Mouse (Mus musculus) forebrain, embryonic 10.5 days (tissue): ENCODE data around the gene Sgms2. TPM values are rescaled to one million over a fixed set of nuclear protein-coding genes. Genes with fewer than 3 reads are reported as not detected.

ENCODE experiments used
- DNase-seq: peaks from one replicate; pipeline ENCODE4 v3.0.0-alpha.2; 2017; ENCODE audit warnings: low spot score; ENCODE audit errors: extremely low spot score
- H3K27ac ChIP-seq: fragments of 300-500 bp; sonication (generic); 2 replicates; pipeline ENCODE4 v1.5.1; 2016; ENCODE audit warnings: mild to moderate bottlenecking
- H3K27me3 ChIP-seq: fragments of 300-500 bp; sonication (generic); 2 replicates; pipeline ENCODE4 v1.6.1; 2016; ENCODE audit warnings: mild to moderate bottlenecking; ENCODE audit not compliant: poor library complexity, severe bottlenecking
- H3K36me3 ChIP-seq: fragments of 300-500 bp; sonication (generic); replicated peaks from 2 replicates; pipeline ENCODE4 v1.6.1; 2016; ENCODE audit warnings: mild to moderate bottlenecking, moderate library complexity
- H3K4me1 ChIP-seq: fragments of 300-500 bp; sonication (generic); 2 replicates; pipeline ENCODE4 v1.6.1; 2016
- H3K4me3 ChIP-seq: fragments of 300-500 bp; sonication (generic); 2 replicates; pipeline ENCODE4 v1.5.1; 2016; ENCODE audit warnings: mild to moderate bottlenecking, moderate library complexity
- H3K9me3 ChIP-seq: fragments of 300-500 bp; sonication (generic); 2 replicates; pipeline ENCODE4 v1.6.1; 2016; ENCODE audit warnings: mild to moderate bottlenecking, moderate library complexity
- WGBS: fragments of 180-500 bp; shearing (Covaris S2); methylation state at CpG from one replicate; pipeline ENCODE4 v1.1.7; 2016; 5-methylcytosine and 5-hydroxymethylcytosine counted together
- polyA plus RNA-seq: library from polyadenylated mRNA; unstranded; fragments of >200 nt; fragmentation: Nextera tagmentation; extraction: Ambion mirVana; gene quantifications from 2 replicates; pipeline ENCODE4 v1.2.1, GENCODE M21; 2016

Gene Sgms2
- polyA plus RNA-seq, 1 experiment from 2014 or later, result 1.0 TPM

DNA sequence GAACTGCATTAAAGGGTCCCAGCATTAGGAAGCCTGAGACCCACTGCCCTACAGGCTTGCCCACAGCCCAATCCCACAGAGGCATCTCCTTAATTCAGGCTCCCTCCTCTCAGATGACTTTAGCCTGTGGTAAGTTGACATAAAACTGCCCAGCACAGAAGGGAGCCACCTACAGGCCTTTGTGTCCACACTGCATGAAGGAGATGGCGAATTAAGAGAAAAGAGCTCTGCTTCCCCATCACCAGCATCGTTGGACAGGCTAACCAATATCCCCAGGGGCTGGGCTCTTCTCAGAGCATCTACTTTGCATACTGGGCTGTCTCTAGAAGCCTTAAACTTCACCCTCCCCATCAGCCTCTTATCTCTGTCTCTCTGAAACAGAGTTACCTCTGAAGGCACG, 196.7 kb downstream of the Sgms2 start:
- H3K27me3 ChIP-seq, result no peaks in the 10 kb centered on the region
- H3K4me1 ChIP-seq, result peaks cover 4% of the 10 kb centered on the region; the same call in 1 of the 2 replicates
- 61% methylated on average over 3 of the region's 3 CpGs for WGBS

DNA sequence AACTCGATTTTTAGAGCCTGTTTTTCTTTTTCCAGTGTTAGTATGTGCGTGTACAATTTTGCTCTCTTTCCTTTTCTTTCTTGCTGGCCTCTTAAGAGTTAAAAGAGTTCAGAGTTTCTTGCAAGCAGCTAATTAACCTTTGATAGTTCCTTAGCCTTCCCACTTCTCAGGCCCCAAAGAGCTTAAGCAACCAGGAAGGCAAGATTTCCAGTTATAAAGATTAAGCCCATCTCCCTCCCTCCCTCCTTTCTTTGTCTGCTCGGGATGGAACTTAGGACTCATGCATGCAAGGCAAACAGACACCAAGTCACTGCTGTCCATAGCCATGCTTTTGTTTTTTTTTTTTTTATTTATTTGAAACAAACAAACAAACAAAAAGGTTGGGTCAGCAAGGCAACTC, 198.3 kb downstream of the Sgms2 start:
- 77% methylated on average over 3 of the region's 3 CpGs for WGBS
- Histone ChIP-seq H3K27me3 (no peaks in the 10 kb centered on the region), H3K36me3 (no peaks in the 10 kb centered on the region), H3K4me3 (no peak overlapping the region), H3K27ac (no peak overlapping the region), H3K4me1 (peaks cover 2% of the 10 kb centered on the region; the same call in 1 of the 2 replicates), H3K9me3 (no peaks in the 10 kb centered on the region)
- DNase-seq, result no peak

More for the DNA sequence above, 196.7 kb downstream of the Sgms2 start:
- DNase-seq, result no peak
- Histone ChIP-seq H3K36me3 (no peaks in the 10 kb centered on the region), H3K4me3 (no peak overlapping the region), H3K27ac (no peak overlapping the region), H3K9me3 (no peaks in the 10 kb centered on the region)

DNA sequence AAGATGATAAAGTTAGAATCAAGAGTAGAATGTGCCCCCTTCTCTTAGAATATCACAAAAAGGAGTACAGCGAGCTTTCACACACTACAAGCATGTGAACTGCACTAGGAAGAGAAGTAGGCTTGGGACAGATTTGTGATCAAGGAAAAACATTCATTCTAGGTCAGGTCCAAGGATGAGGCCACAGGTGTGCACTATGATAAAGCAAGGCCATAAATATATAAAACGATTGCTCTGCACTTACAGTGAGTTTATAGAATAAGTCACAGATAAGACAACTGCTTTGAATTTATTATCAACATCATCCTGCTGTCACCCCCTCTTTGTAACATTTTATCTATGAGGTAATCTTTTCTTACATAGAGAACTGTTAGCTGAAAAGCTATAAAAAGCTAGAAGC, 198.9 kb downstream of the Sgms2 start:
- 86% methylated on average over 2 of the region's 2 CpGs for WGBS
- no peak for DNase-seq
- no peaks in the 10 kb centered on the region for H3K9me3 ChIP-seq

DNA sequence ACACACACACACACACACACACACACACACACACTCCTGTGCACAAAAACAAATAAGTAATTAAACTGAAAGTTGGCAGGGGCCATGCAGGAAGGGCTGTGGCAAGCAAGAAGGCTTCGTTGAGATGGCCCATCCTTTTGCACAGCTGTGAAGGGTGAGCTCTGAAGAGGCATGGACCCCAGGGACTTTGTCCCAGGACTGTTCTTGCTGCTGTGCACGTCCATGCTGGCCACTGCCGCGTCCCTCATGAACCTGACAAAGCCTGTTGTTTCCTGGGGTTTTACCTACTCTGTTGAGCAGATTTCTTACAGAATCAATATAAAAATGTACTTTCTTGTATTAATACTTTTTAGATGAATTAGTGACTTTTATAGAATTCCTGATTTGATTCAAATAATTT, 199.3 kb downstream of the Sgms2 start:
- WGBS, result 86% methylated on average over 4 of the region's 4 CpGs

More for the DNA sequence above, 198.9 kb downstream of the Sgms2 start:
- Histone ChIP-seq H3K27ac (no peak overlapping the region), H3K36me3 (no peaks in the 10 kb centered on the region), H3K4me1 (no peaks in the 10 kb centered on the region; the same call in 1 of the 2 replicates), H3K4me3 (no peak overlapping the region), H3K27me3 (no peaks in the 10 kb centered on the region)

DNA sequence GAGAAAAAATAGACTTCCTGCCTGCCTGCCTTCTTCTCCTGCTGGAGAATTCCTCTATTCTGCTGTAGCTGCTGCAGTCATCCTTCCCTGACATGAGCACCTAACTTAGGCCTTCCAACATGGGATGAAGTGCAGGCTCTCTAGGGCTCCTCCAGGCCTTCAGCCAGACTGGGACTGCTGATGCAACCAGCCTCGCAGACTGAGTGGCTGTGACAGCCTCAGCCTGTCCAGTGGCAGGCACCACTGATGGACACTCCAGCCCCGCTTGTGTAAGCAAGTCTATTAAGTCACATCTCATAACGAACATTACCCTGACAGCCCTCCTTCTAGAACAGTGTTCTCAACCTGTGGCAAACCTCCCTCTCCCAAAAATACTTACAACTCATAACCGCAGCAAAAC, 217.1 kb downstream of the Sgms2 start:
- WGBS, result 91% methylated on average over 4 of the region's 4 CpGs
- no peak overlapping the region for H3K27ac ChIP-seq
- peaks cover 35% of the 10 kb centered on the region for H3K4me1 ChIP-seq
- no peak for DNase-seq
- H3K4me3 ChIP-seq, result no peak overlapping the region
- peaks cover 12% of the 10 kb centered on the region for H3K9me3 ChIP-seq
- no peaks in the 10 kb centered on the region for H3K36me3 ChIP-seq
- no peaks in the 10 kb centered on the region for H3K27me3 ChIP-seq

More for the DNA sequence above, 199.3 kb downstream of the Sgms2 start:
- H3K36me3 ChIP-seq, result no peaks in the 10 kb centered on the region
- DNase-seq, result no peak
- no peaks in the 10 kb centered on the region for H3K9me3 ChIP-seq
- H3K27ac ChIP-seq, result no peak overlapping the region
- H3K4me3 ChIP-seq, result no peak overlapping the region
- H3K27me3 ChIP-seq, result no peaks in the 10 kb centered on the region
- H3K4me1 ChIP-seq, result no peaks in the 10 kb centered on the region

DNA sequence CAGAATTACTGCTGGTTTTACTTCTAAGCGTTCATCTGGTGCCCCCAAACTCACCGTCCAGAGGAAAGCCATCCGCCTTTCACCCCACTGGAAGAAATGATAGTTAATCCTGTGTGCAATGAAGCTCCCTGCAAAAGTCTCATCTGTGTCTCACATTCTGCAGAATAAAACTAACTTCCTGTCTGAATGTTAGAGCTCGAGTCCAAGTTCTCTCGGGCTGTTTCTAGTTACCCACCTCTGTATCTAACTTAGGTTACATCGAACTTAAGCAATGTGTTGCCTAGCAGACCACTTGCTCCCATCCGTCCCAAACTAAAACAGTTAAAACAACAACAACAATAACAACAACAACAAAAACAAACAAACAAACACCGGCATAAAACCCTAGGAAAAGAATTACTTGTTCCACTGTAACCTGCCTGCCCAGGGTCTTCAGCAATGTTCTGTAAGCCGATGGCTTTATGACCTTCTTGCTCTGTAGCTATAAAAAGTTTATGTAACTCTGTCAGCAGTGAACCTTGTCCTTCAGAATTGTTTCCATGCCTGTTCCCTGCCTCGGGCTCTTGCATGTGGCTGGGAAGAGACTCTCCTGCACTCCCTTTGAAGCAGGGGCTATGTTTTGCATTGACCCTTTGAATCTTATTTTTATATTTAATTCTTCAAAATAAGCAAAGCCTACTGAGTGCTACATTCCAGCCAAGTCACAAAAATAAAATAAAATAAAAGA, 218.7 kb downstream of the Sgms2 start:
- no peak for DNase-seq
- Histone ChIP-seq H3K36me3 (peaks cover 4% of the 10 kb centered on the region; the same call in 1 of the 2 replicates), H3K4me3 (peak overlapping the region; percentile 69), H3K9me3 (no peaks in the 10 kb centered on the region), H3K27me3 (no peaks in the 10 kb centered on the region; the same call in 1 of the 2 replicates), H3K4me1 (peaks cover 36% of the 10 kb centered on the region), H3K27ac (peak overlapping the region; percentile 85)
- WGBS, result 59% methylated on average over 10 of the region's 10 CpGs

DNA sequence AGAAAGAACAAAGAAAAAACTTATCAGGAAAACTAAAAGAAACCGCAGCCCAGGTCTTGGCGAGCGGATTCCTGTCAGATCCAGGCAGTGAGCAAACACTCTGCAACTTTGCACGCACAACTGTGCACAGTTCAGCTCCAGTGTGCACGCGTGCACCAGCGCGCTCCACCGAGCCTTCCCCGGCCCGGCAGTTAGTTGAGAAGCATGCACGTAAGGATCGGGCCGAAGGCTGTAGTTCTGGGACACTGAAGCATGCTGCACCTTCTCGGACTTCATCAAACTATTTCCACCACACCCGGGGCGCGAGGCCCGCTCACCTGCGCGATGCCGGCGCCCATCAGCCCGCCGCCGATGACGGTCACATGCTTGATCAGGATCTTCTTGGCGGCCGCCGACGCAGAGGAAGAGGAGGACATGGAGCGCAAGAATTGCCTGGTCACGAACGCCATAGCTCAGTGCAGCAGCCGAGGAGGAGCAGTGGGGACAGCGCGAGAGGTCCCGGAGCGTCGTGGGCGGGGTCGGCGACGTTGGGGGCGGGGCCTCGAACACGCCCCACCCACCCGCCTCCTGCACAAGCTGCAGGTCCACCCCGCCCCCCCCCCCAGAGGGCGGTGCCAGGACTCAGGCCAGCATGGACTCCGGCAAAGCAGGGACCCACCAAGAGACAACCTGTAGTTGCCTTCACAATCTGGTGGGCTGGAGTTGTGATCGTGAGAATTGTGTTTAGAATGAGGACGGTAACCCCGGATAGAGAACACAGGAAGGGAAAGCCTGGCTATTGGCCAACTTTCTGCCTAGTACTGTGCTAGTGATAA, 219.4 kb downstream of the Sgms2 start, which contains the start of gene Hadh:
Gene Hadh (minus strand): TSS at position 543 of the 815 bp plus-strand sequence.
- H3K27me3 ChIP-seq, result no peaks in the 10 kb centered on the region; the same call in 1 of the 2 replicates
- peak within 1 kb of the TSS; percentile 85 for H3K27ac ChIP-seq
- H3K4me3 ChIP-seq, result peak within 1 kb of the TSS; percentile 69
- H3K9me3 ChIP-seq, result no peaks in the 10 kb centered on the region
- WGBS, result under 1% methylated on average over 54 of the region's 54 CpGs
- H3K36me3 ChIP-seq, result peaks cover 9% of the 10 kb centered on the region
- peak; percentile 88 for DNase-seq
- H3K4me1 ChIP-seq, result peaks cover 36% of the 10 kb centered on the region

DNA sequence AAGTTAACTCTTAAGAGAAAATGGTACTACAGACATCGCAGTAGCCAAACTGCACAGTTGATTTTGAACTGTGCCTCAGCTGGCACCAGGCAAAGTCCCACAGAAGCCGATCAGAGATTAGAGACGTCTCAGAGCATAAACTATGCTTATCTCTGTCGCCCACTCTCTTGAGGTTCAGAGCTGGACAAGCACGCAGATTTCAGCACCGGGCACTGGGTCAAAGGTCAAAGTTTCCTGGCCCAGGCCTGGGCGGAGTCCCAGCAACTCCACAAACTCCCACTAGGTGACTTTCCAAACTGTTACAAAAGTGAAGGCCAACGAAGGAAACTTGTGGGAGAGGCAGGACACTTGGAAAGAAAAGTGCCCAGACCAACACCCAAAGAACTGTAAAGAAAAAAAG, 220.1 kb downstream of the Sgms2 start:
- peak; percentile 60 for DNase-seq
- H3K27me3 ChIP-seq, result no peaks in the 10 kb centered on the region; the same call in 1 of the 2 replicates
- H3K36me3 ChIP-seq, result peaks cover 12% of the 10 kb centered on the region
- H3K4me1 ChIP-seq, result peaks cover 36% of the 10 kb centered on the region
- peak overlapping the region; percentile 85 for H3K27ac ChIP-seq
- no peaks in the 10 kb centered on the region for H3K9me3 ChIP-seq
- WGBS, result 10% methylated on average over 8 of the region's 8 CpGs
- peak overlapping the region; percentile 69 for H3K4me3 ChIP-seq

DNA sequence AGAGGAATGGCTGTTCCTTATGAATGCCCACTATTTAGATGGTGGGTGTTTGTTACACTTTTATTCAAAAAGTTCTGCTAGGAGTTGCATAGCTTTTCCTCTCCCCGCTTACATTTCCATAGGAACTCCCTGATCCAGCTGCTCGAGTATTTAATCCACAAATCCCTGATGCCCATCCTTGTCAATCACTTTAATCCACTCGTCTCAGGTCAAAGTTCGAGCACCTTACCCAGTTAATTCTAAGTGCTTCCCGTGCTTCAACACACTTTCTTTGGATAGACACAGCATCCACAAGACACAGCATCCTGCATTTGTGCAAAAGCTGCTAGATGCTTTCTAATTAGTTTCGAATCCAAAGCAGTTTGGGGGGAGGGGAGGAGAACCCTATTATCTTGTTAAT, 220.8 kb downstream of the Sgms2 start:
- Histone ChIP-seq H3K4me1 (peaks cover 36% of the 10 kb centered on the region), H3K36me3 (peaks cover 12% of the 10 kb centered on the region), H3K27me3 (no peaks in the 10 kb centered on the region; the same call in 1 of the 2 replicates), H3K9me3 (no peaks in the 10 kb centered on the region), H3K4me3 (peak overlapping the region; percentile 69), H3K27ac (no peak overlapping the region)
- WGBS, result 27% methylated on average over 6 of the region's 6 CpGs
- no peak for DNase-seq

Other genes with a start within 250 kb of the Sgms2 start
- 87.0 and 92.8 TPM in 2 replicates for gene Hadh, start 219.3 kb downstream of the Sgms2 start, polyA plus RNA-seq
- gene Cyp2u1, start 188.2 kb downstream of the Sgms2 start, polyA plus RNA-seq, result 1.3 and 1.6 TPM in 2 replicates
- gene Papss1, start 73.4 kb upstream of the Sgms2 start, polyA plus RNA-seq, result 61.1 and 63.1 TPM in 2 replicates